Mouse (Mus musculus): ENCODE results near the gene Eif4e2. TPM values are rescaled to one million over a fixed set of nuclear protein-coding genes. Genes with fewer than 3 reads are reported as not detected.

Gene Eif4e2
- polyA plus RNA-seq, 1 experiment: 159 TPM

DNA sequence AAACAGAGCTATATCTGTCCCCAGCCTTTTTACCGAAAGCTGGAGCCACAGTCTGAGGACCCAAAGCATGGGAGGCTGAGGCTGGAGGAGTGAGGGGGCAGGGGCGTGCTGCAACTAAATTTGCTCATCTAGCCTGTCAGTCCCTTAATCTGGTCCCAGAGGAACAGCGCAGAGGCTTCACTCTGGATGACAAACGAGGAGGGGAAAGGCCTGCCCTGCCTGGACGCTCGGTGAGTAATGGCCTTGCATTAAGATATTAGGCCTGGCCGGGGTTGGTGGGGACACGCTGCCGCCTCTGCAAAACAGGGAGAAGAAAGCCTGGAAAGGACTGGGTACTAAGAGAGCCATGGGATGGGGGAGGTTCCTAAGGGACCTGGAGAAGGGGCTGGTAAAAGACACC, 41.4 kb upstream of the Eif4e2 start:
- Histone ChIP-seq H3K27me3 (ENCODE audit: control insufficient read depth, insufficient read depth, insufficient read length) (peaks cover 16% of the 10 kb centered on the region), H3K36me3 (ENCODE audit: control insufficient read depth, insufficient read depth) (no peaks in the 10 kb centered on the region), H3K4me3 (ENCODE audit: insufficient read depth, poor library complexity, severe bottlenecking) (no peak overlapping the region), H3K79me2 (ENCODE audit: control insufficient read depth, insufficient read depth) (no peaks in the 10 kb centered on the region), H3ac (ENCODE audit: control insufficient read depth, insufficient read length, low read depth) (no peak overlapping the region), H3K79me3 (ENCODE audit: low read depth) (no peaks in the 10 kb centered on the region)
- no peak for TF ChIP-seq MAX (IDR thresholded peaks at IDR 0.05)
- TF ChIP-seq USF1 (IDR thresholded peaks at IDR 0.05; ENCODE audit: low read depth): no peak
- TF ChIP-seq CTCF (IDR thresholded peaks at IDR 0.05; ENCODE audit: control insufficient read depth, insufficient read depth, insufficient read length): no peak
- no peak for TF ChIP-seq FOSL1 (IDR thresholded peaks at IDR 0.05; ENCODE audit: insufficient read depth, low read length, poor library complexity, severe bottlenecking)
- no peak for TF ChIP-seq CEBPB (IDR thresholded peaks at IDR 0.05; ENCODE audit: low read depth)
- no peak for TF ChIP-seq MYOG (IDR thresholded peaks at IDR 0.05; ENCODE audit: control insufficient read depth, extremely low read depth, insufficient read length)
- TF ChIP-seq MYOD1 (IDR thresholded peaks at IDR 0.05; ENCODE audit: control insufficient read depth, insufficient read length, low read depth): no peak

DNA sequence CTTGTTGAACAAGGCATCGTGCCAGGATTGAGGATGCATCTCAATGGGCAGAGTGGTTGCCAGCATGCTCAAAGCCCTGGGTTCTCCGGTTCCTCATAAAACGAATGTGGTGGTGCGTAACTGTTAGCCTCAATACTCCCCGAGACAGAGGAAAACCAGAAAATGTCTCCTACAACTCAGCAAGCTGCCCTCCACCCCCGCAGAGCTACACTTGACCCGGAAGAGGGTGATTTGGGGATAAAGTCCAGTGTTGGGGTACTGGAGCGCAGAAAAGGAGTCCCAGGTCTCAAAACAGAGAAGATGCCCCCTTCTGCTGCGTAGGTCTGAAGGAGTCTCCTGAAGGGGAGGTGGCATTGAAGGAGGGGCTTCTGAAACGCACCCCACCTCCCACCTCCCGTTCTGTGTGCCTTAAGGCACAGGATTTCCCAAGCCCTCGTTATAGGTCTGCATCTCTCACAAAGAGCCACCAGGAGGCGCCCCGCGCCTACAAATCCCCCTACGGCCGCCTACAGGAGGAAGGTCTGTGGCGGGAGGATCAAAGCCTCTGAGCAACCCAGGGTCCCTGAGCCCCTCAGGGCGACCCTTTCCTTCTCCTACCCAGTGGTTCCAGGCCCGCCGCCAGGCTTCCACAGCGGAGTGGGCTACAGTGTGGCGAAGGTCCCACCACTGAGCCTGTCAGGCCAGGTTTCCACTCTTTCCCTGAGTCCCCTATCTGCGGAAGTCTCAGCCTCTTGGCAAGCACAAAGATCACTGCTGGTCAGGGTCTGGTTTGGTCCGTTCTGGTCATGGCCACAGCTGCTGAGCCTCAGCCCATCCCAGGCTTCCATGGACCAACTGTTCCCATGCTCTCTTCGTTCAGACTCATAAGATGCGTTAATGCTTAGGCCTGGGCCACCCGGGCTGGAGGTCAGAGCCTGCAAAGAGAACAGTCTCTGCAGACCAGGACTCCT, 39.4 kb upstream of the Eif4e2 start:
- TF ChIP-seq CTCF (IDR thresholded peaks at IDR 0.05; ENCODE audit: control insufficient read depth, insufficient read depth, insufficient read length) (peak; percentile 46), CEBPB (IDR thresholded peaks at IDR 0.05; ENCODE audit: low read depth) (no peak)
- no peak overlapping the region for H3ac ChIP-seq (ENCODE audit: control insufficient read depth, insufficient read length, low read depth)
- H3K27me3 ChIP-seq (ENCODE audit: control insufficient read depth, insufficient read depth, insufficient read length): peaks cover 3% of the 10 kb centered on the region
- no peaks in the 10 kb centered on the region for H3K79me3 ChIP-seq (ENCODE audit: low read depth)
- no peak overlapping the region for H3K4me3 ChIP-seq (ENCODE audit: insufficient read depth, poor library complexity, severe bottlenecking)
- no peaks in the 10 kb centered on the region for H3K36me3 ChIP-seq (ENCODE audit: control insufficient read depth, insufficient read depth)
- H3K79me2 ChIP-seq (ENCODE audit: control insufficient read depth, insufficient read depth): no peaks in the 10 kb centered on the region

DNA sequence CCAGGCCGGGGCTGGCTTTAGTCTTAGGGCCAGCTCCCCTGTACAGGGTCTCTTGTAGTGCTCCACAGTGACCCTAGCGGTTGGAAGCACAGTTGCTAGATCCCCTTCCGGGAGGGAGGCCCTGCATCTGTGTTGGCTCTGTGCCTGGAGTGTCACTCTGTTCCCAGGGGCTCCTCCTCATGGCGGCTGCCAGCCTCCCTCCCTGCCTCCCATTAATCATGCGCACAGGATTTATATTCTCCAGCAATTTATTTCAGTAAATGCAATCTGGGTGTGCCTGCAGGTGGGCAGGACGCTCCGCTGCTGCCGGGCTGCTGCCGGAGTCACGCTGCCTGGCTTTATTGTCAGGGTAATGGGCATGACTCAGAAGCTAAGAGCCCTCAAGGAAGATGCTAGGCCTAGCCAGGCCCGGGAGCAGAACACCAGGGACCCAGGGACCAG, 37.8 kb upstream of the Eif4e2 start:
- Histone ChIP-seq H3K4me3 (ENCODE audit: insufficient read depth, poor library complexity, severe bottlenecking) (no peak overlapping the region), H3K27me3 (ENCODE audit: control insufficient read depth, insufficient read depth, insufficient read length) (no peaks in the 10 kb centered on the region), H3K36me3 (ENCODE audit: control insufficient read depth, insufficient read depth) (no peaks in the 10 kb centered on the region), H3ac (ENCODE audit: control insufficient read depth, insufficient read length, low read depth) (peak overlapping the region; percentile 24), H3K79me2 (ENCODE audit: control insufficient read depth, insufficient read depth) (no peaks in the 10 kb centered on the region), H3K79me3 (ENCODE audit: low read depth) (no peaks in the 10 kb centered on the region)
- TF ChIP-seq MAX (IDR thresholded peaks at IDR 0.05): peak; percentile 67
- TF ChIP-seq MYOG (IDR thresholded peaks at IDR 0.05; ENCODE audit: control insufficient read depth, extremely low read depth, insufficient read length): no peak
- TF ChIP-seq CTCF (IDR thresholded peaks at IDR 0.05; ENCODE audit: control insufficient read depth, insufficient read depth, insufficient read length): peak; percentile 40
- TF ChIP-seq CEBPB (IDR thresholded peaks at IDR 0.05; ENCODE audit: low read depth): no peak
- TF ChIP-seq FOSL1 (IDR thresholded peaks at IDR 0.05; ENCODE audit: insufficient read depth, low read length, poor library complexity, severe bottlenecking): peak; percentile 14
- no peak for TF ChIP-seq MYOD1 (IDR thresholded peaks at IDR 0.05; ENCODE audit: control insufficient read depth, insufficient read length, low read depth)

DNA sequence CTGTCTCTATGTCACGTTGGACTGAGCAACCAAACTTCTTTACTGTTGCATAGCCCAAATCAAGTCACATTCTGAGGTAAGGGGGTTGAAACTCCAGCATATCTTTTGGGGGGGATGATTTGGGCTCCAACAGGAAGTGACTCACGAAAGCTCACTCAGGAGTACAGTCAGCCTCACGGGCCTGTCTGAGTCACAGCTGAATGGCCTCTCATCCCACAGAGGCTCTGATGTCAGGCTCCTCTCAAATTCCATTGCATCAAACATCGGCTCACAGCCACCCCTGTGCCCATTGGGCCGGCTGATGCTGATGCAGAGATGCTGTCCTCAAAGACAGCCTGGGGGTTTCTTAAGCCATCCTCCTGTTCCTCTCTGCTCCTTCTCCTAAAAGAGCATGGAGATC, 32.8 kb upstream of the Eif4e2 start:
- no peaks in the 10 kb centered on the region for H3K79me3 ChIP-seq (ENCODE audit: low read depth)
- no peak overlapping the region for H3K4me3 ChIP-seq (ENCODE audit: insufficient read depth, poor library complexity, severe bottlenecking)
- H3ac ChIP-seq (ENCODE audit: control insufficient read depth, insufficient read length, low read depth): peak overlapping the region; percentile 19
- TF ChIP-seq USF1 (IDR thresholded peaks at IDR 0.05; ENCODE audit: low read depth): no peak
- peak; percentile 57 for TF ChIP-seq MYOD1 (IDR thresholded peaks at IDR 0.05; ENCODE audit: control insufficient read depth, insufficient read length, low read depth)
- peak; percentile 99 for TF ChIP-seq FOSL1 (IDR thresholded peaks at IDR 0.05; ENCODE audit: insufficient read depth, low read length, poor library complexity, severe bottlenecking)
- TF ChIP-seq MAX (IDR thresholded peaks at IDR 0.05): peak; percentile 54
- TF ChIP-seq CTCF (IDR thresholded peaks at IDR 0.05; ENCODE audit: control insufficient read depth, insufficient read depth, insufficient read length): no peak
- TF ChIP-seq CEBPB (IDR thresholded peaks at IDR 0.05; ENCODE audit: low read depth): peak; percentile 9
- TF ChIP-seq MYOG (IDR thresholded peaks at IDR 0.05; ENCODE audit: control insufficient read depth, extremely low read depth, insufficient read length): no peak
- no peaks in the 10 kb centered on the region for H3K27me3 ChIP-seq (ENCODE audit: control insufficient read depth, insufficient read depth, insufficient read length)
- no peaks in the 10 kb centered on the region for H3K36me3 ChIP-seq (ENCODE audit: control insufficient read depth, insufficient read depth)
- H3K79me2 ChIP-seq (ENCODE audit: control insufficient read depth, insufficient read depth): no peaks in the 10 kb centered on the region

DNA sequence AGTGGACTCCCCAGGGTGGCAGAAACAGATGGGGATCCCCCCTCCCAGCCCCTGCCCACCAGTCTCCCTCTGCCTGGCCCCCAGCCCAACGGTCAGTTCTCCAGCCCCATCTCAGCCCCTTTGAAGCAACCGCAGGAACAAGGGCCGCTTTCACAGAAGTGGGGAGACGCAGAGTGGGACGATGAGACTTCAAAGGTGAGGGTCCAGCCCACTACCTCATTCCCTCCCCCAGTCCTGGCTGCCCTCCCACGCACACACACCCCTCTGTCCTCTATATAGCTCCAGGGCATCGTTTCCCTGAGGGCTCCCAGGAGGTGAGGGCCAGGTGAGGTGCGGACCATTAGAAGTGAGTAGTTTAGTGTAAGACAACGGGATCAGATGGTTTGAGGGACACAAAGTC, 30.7 kb upstream of the Eif4e2 start, which contains the start of gene Prss56:
Prss56 (plus strand) TSS at position 301 of the 400 bp plus-strand sequence.
- no peaks in the 10 kb centered on the region for H3K79me3 ChIP-seq (ENCODE audit: low read depth)
- TF ChIP-seq MYOG (IDR thresholded peaks at IDR 0.05; ENCODE audit: control insufficient read depth, extremely low read depth, insufficient read length) (no peak), MAX (IDR thresholded peaks at IDR 0.05) (no peak), CEBPB (IDR thresholded peaks at IDR 0.05; ENCODE audit: low read depth) (no peak), MYOD1 (IDR thresholded peaks at IDR 0.05; ENCODE audit: control insufficient read depth, insufficient read length, low read depth) (no peak), CTCF (IDR thresholded peaks at IDR 0.05; ENCODE audit: control insufficient read depth, insufficient read depth, insufficient read length) (no peak), USF1 (IDR thresholded peaks at IDR 0.05; ENCODE audit: low read depth) (no peak), FOSL1 (IDR thresholded peaks at IDR 0.05; ENCODE audit: insufficient read depth, low read length, poor library complexity, severe bottlenecking) (no peak)
- no peaks in the 10 kb centered on the region for H3K79me2 ChIP-seq (ENCODE audit: control insufficient read depth, insufficient read depth)
- no peak within 1 kb of the TSS for H3ac ChIP-seq (ENCODE audit: control insufficient read depth, insufficient read length, low read depth)
- H3K4me3 ChIP-seq (ENCODE audit: insufficient read depth, poor library complexity, severe bottlenecking): no peak within 1 kb of the TSS
- no peaks in the 10 kb centered on the region for H3K36me3 ChIP-seq (ENCODE audit: control insufficient read depth, insufficient read depth)
- H3K27me3 ChIP-seq (ENCODE audit: control insufficient read depth, insufficient read depth, insufficient read length): no peaks in the 10 kb centered on the region

All from C2C12 (cell line).